Mouse (Mus musculus): ENCODE results near the gene Mesp2.

GRCm38 (mm10) chr7:79813409-79813808 is 2.9 kb downstream of the Mesp2 start:
- no peak for TF ChIP-seq POLR2A (IDR thresholded peaks at IDR 0.05; ENCODE audit: borderline replicate concordance, insufficient read depth, low read length)
- TF ChIP-seq CTCF (IDR thresholded peaks at IDR 0.05; ENCODE audit: borderline replicate concordance, insufficient read depth, low read depth, low read length) = no peak

Measured in cerebellum, adult 2 months (tissue).